Mouse (Mus musculus) CD4-positive, CD25-positive, alpha-beta regulatory T cell, adult 4 months (primary cell): ENCODE results near the gene Trpm5. TPM values are rescaled to one million over a fixed set of nuclear protein-coding genes. Genes with fewer than 3 reads are reported as not detected.

ENCODE experiments used
- ATAC-seq: one replicate; pipeline ENCODE4 v1.8.0; 2017
- polyA plus RNA-seq, 2 experiments: library from polyadenylated mRNA; unstranded; fragments of 100-300 nt; shearing (Covaris generic); gene quantifications; one replicate each; pipeline ENCODE4 v1.2.1; 2017

Gene Trpm5
- not detected for polyA plus RNA-seq

- ATAC-seq = no peak
Observed at GRCm38 (mm10) chr7:143094592-143095553, at the start of gene Trpm5. TSS of gene Trpm5 (minus strand) at chr7:143094642.

GRCm38 (mm10) chr7:143142680-143143079 is 48.2 kb upstream of the Trpm5 start:
- ATAC-seq = no peak

GRCm38 (mm10) chr7:143139932-143140331 is 45.5 kb upstream of the Trpm5 start:
- no peak for ATAC-seq

- ATAC-seq = no peak
Observed at GRCm38 (mm10) chr7:143138789-143139188, 44.3 kb upstream of the Trpm5 start.

DNA sequence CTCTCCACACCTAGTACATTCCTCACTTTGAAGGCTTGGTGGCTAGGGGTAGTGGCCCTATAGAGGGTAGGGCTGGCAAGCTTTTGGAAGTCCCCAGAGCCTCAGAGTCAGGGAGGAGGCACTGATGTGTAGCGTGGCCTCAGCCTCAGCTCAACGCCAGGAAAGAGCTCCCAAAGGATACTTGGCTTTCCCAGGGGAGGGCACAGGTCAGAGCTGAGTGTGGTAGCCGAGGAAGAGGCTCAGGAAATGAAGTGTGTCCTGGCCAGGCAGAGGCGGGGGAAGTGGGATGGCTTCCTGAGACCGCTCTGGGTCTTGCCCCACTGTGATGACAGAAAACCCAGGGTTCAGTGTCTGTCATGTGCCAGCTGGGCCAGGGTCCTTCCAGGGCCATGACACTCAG is 42.1 kb upstream of the Trpm5 start:
- no peak for ATAC-seq

GRCm38 (mm10) chr7:143136125-143136524 is 41.7 kb upstream of the Trpm5 start:
- no peak for ATAC-seq

DNA sequence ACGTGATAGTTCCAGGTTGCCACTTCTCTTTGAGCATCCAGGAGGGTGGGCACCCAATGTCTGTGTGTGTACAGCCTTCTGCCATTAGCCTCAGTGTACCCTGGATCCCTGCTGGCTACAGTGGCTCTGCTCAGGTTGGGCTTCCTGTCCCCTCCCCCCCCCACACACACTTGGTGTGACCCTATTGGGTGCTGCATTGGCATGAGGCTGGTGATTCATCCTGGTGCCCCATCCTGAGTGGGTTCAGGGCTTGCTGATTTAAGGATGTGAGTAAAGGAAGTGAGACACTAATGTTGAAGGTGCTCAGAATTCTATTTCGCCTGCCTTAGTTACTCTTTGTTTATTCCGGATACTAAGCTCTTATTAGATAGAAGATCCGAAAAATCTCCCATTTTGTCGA is 38.4 kb upstream of the Trpm5 start:
- no peak for ATAC-seq

- ATAC-seq = no peak
Observed at GRCm38 (mm10) chr7:143124902-143125301, 30.5 kb upstream of the Trpm5 start.

- ATAC-seq = no peak
Observed at GRCm38 (mm10) chr7:143123876-143124669, 29.6 kb upstream of the Trpm5 start.

GRCm38 (mm10) chr7:143122191-143122590 is 27.7 kb upstream of the Trpm5 start:
- ATAC-seq = no peak

DNA sequence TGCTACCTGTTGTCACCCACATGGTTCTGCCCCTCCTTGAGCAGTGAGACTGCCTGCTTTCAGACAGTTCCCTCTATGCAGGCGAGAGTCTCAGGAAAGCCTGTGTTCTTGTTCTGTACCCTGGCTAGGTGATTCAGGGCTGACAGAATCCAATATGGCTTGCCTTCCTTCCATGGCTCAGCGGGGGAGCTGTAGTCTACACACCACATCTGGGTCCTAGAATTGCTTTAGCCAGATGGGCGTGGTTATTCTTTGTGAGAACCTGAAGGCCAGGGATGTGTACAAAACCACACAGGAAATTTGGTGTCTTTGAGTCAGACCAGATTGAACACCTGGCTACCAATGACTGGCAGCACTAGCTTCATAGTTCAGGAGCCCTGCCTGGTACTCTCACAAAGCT is 25.4 kb upstream of the Trpm5 start:
- no peak for ATAC-seq

- ATAC-seq = no peak
Observed at GRCm38 (mm10) chr7:143119407-143119806, 25.0 kb upstream of the Trpm5 start.

GRCm38 (mm10) chr7:143116521-143116920 is 22.1 kb upstream of the Trpm5 start:
- ATAC-seq = no peak

DNA sequence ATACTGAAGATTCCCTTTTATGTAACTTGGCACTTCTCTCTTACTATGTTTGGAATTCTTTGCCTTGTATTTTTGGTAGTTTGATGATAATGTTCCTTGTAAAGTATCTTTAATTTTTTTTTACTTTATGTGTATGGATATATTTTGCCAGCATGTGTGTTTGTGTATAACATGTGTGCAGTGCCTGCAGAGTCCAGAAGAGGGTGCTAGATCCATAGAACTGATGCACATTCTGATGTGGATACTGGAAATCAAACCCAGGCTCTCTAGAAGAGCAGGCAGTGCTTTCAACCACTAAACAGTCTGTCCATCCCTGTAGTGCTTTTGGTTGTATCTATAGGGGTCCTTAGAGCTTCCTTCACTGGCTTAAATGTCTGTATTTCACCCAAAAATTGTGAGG is 20.3 kb upstream of the Trpm5 start:
- no peak for ATAC-seq

- ATAC-seq = no peak
Observed at GRCm38 (mm10) chr7:143112395-143112794, 18.0 kb upstream of the Trpm5 start.

- ATAC-seq = no peak
Observed at GRCm38 (mm10) chr7:143111719-143112118, 17.3 kb upstream of the Trpm5 start.

DNA sequence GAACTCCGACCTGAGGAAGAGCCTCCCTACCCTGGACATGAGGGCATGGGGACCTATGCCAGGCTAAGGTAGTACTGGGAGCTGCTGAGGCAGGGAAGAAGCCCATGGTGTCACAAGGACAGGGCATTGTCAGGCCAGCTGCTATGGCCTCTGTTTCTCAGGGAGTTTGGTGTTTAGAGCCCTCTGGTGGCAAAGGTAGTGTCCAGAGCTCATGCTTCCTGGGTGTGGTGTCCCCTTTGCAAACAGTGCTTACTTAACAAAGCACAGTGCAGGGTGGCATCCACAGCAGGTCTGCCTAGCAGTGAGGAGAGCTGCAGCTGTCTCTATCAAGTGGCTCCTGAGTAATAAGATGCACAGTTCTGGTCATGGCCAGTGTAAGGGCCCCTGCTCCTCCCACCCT is 16.4 kb upstream of the Trpm5 start:
- no peak for ATAC-seq

DNA sequence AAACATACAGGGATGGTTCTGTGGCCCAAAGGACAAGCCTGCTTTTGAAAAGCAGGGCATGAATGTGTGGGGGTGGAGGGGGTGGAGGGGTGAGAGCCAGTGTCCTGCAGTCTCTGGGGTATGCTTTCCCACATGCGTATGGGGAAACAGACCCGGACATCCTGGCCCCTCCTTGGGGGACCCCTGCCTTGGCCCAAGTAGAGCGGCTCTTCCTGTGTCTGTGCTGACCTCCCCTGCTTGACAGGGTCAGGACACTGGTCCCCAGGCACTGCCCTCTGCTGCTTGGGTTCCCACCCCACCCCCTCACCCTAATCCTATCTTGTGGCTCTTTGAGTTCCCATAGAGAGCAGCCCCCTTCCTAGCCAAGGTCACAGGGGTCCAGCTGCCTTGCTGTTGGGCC is 15.3 kb upstream of the Trpm5 start:
- ATAC-seq = no peak

DNA sequence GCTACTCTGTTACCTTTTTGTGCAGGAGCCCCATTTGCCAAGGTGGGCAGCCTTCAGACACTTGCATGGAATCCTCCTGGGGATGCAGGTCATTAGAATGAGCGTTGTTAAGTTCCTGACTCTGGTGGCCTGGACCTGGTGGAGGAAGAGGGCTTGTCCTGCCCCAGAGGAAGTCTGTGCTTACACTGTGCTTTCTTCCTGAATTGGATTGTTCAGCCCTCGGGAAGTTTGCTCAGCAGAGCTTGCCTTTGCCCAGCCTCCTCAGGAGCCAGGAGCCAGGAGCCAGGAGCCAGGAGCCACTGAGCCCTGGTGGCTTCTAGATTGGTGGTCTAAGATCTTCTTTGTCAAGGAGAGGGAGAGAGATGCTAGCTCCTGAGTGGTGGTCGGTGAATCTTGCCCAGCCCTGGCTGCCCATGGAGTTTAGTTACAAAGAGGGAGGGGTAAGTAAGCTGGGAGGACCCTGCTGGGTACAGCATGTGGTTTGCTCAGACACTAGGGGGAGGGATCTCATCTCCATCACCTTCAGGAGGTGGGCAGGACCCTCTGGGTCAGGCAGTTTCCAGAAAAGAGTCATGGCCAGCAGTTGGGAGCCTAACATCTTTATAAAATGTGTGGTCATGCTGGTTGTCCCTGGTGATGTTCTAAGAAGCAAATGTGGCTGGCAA is 14.7 kb upstream of the Trpm5 start:
- ATAC-seq = no peak

DNA sequence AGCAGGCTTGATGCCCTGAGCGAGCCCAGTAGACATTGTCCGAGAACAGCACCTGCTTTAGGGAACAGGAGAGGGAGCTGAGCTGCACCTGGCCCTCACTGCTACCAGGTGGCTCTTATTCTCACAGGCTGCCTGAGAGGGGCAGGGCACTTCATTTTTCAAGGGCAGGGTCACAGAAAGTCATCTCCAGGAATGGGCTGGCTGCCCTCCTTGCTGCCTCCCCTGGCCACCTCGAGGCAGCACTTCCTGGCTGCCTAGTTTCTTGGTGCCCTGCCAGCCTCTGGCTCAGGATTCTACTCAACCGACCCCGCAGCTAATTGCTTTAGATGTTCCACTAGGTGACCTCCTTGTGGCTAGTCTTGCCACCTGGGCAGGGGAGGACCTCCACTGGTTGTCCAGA is 13.8 kb upstream of the Trpm5 start:
- ATAC-seq = no peak

- ATAC-seq = no peak
Observed at GRCm38 (mm10) chr7:143106672-143107465, 12.4 kb upstream of the Trpm5 start.

DNA sequence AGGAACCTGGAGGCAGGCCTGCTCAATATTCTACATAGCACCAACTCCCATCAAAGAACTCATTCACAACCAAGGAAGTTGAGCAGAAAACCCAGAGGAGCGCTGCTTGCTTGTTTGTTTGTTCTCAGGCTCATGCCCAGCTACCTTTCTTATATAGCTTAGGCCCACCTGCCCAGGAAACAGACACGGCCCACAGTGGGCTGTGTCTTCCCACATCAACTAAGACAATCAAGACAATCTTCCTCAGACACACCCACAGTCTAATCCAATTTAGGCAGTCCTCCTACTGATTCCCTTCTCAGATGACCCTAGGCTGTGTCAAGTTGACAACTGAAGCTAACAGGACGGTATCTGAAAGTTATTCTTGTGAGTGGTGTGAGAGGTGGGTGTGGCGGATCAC is 11.6 kb upstream of the Trpm5 start, which contains the start of gene Kcnq1:
Kcnq1 (plus strand) TSS at position 301 of the 400 bp plus-strand sequence.
- ATAC-seq = no peak
